Mouse (Mus musculus): Measurements from ENCODE around the gene Mettl25. TPM values are rescaled to one million over a fixed set of nuclear protein-coding genes. Genes with fewer than 3 reads are reported as not detected.

The Mettl25 gene
- polyA plus RNA-seq, 1 experiment, result 5.2 TPM

- Histone ChIP-seq H3K4me3 (ENCODE audit: control insufficient read depth, low read depth, low read length) (no peak overlapping the region), H3K27ac (ENCODE audit: control insufficient read depth, insufficient read depth, low read depth, low read length) (no peak overlapping the region), H3K36me3 (ENCODE audit: control insufficient read depth, insufficient read depth, low read length) (no peaks in the 10 kb centered on the region), H3K4me1 (ENCODE audit: control insufficient read depth, insufficient read depth, low read length) (no peaks in the 10 kb centered on the region), H3K27me3 (ENCODE audit: control insufficient read depth, insufficient read depth, low read length) (no peaks in the 10 kb centered on the region)
- TF ChIP-seq CTCF (IDR thresholded peaks at IDR 0.05; ENCODE audit: control insufficient read depth, insufficient read depth, insufficient replicate concordance, low read depth, low read length), result no peak
- no peak for TF ChIP-seq POLR2A (IDR thresholded peaks at IDR 0.05; ENCODE audit: control insufficient read depth, low read depth, low read length)
Observed at GRCm38 (mm10) chr10:105753831-105754605, 87.2 kb downstream of the Mettl25 start.

GRCm38 (mm10) chr10:105746019-105746418 is 95.2 kb downstream of the Mettl25 start:
- Histone ChIP-seq H3K27ac (ENCODE audit: control insufficient read depth, insufficient read depth, low read depth, low read length) (no peak overlapping the region), H3K27me3 (ENCODE audit: control insufficient read depth, insufficient read depth, low read length) (no peaks in the 10 kb centered on the region), H3K4me1 (ENCODE audit: control insufficient read depth, insufficient read depth, low read length) (no peaks in the 10 kb centered on the region), H3K36me3 (ENCODE audit: control insufficient read depth, insufficient read depth, low read length) (no peaks in the 10 kb centered on the region), H3K4me3 (ENCODE audit: control insufficient read depth, low read depth, low read length) (no peak overlapping the region)
- no peak for TF ChIP-seq CTCF (IDR thresholded peaks at IDR 0.05; ENCODE audit: control insufficient read depth, insufficient read depth, insufficient replicate concordance, low read depth, low read length)
- no peak for TF ChIP-seq POLR2A (IDR thresholded peaks at IDR 0.05; ENCODE audit: control insufficient read depth, low read depth, low read length)

GRCm38 (mm10) chr10:105741736-105742135 is 99.4 kb downstream of the Mettl25 start:
- H3K4me3 ChIP-seq (ENCODE audit: control insufficient read depth, low read depth, low read length), result no peak overlapping the region
- H3K27me3 ChIP-seq (ENCODE audit: control insufficient read depth, insufficient read depth, low read length), result no peaks in the 10 kb centered on the region
- no peaks in the 10 kb centered on the region for H3K4me1 ChIP-seq (ENCODE audit: control insufficient read depth, insufficient read depth, low read length)
- H3K27ac ChIP-seq (ENCODE audit: control insufficient read depth, insufficient read depth, low read depth, low read length), result no peak overlapping the region
- no peaks in the 10 kb centered on the region for H3K36me3 ChIP-seq (ENCODE audit: control insufficient read depth, insufficient read depth, low read length)
- TF ChIP-seq POLR2A (IDR thresholded peaks at IDR 0.05; ENCODE audit: control insufficient read depth, low read depth, low read length) (no peak), CTCF (IDR thresholded peaks at IDR 0.05; ENCODE audit: control insufficient read depth, insufficient read depth, insufficient replicate concordance, low read depth, low read length) (no peak)

GRCm38 (mm10) chr10:105738942-105739341 is 102.2 kb downstream of the Mettl25 start:
- H3K27me3 ChIP-seq (ENCODE audit: control insufficient read depth, insufficient read depth, low read length), result no peaks in the 10 kb centered on the region
- H3K27ac ChIP-seq (ENCODE audit: control insufficient read depth, insufficient read depth, low read depth, low read length), result no peak overlapping the region
- no peak overlapping the region for H3K4me3 ChIP-seq (ENCODE audit: control insufficient read depth, low read depth, low read length)
- no peaks in the 10 kb centered on the region for H3K36me3 ChIP-seq (ENCODE audit: control insufficient read depth, insufficient read depth, low read length)
- no peaks in the 10 kb centered on the region for H3K4me1 ChIP-seq (ENCODE audit: control insufficient read depth, insufficient read depth, low read length)
- TF ChIP-seq CTCF (IDR thresholded peaks at IDR 0.05; ENCODE audit: control insufficient read depth, insufficient read depth, insufficient replicate concordance, low read depth, low read length) (no peak), POLR2A (IDR thresholded peaks at IDR 0.05; ENCODE audit: control insufficient read depth, low read depth, low read length) (no peak)

- H3K4me1 ChIP-seq (ENCODE audit: control insufficient read depth, insufficient read depth, low read length), result no peaks in the 10 kb centered on the region
- TF ChIP-seq POLR2A (IDR thresholded peaks at IDR 0.05; ENCODE audit: control insufficient read depth, low read depth, low read length), result no peak
- no peak for TF ChIP-seq CTCF (IDR thresholded peaks at IDR 0.05; ENCODE audit: control insufficient read depth, insufficient read depth, insufficient replicate concordance, low read depth, low read length)
- no peak overlapping the region for H3K27ac ChIP-seq (ENCODE audit: control insufficient read depth, insufficient read depth, low read depth, low read length)
- no peaks in the 10 kb centered on the region for H3K36me3 ChIP-seq (ENCODE audit: control insufficient read depth, insufficient read depth, low read length)
- no peak overlapping the region for H3K4me3 ChIP-seq (ENCODE audit: control insufficient read depth, low read depth, low read length)
- H3K27me3 ChIP-seq (ENCODE audit: control insufficient read depth, insufficient read depth, low read length), result no peaks in the 10 kb centered on the region
Observed at GRCm38 (mm10) chr10:105727798-105728197, 113.4 kb downstream of the Mettl25 start.

GRCm38 (mm10) chr10:105727353-105727752 is 113.8 kb downstream of the Mettl25 start:
- H3K4me1 ChIP-seq (ENCODE audit: control insufficient read depth, insufficient read depth, low read length), result no peaks in the 10 kb centered on the region
- no peak overlapping the region for H3K27ac ChIP-seq (ENCODE audit: control insufficient read depth, insufficient read depth, low read depth, low read length)
- TF ChIP-seq CTCF (IDR thresholded peaks at IDR 0.05; ENCODE audit: control insufficient read depth, insufficient read depth, insufficient replicate concordance, low read depth, low read length) (no peak), POLR2A (IDR thresholded peaks at IDR 0.05; ENCODE audit: control insufficient read depth, low read depth, low read length) (no peak)
- H3K4me3 ChIP-seq (ENCODE audit: control insufficient read depth, low read depth, low read length), result no peak overlapping the region
- no peaks in the 10 kb centered on the region for H3K36me3 ChIP-seq (ENCODE audit: control insufficient read depth, insufficient read depth, low read length)
- H3K27me3 ChIP-seq (ENCODE audit: control insufficient read depth, insufficient read depth, low read length), result no peaks in the 10 kb centered on the region

GRCm38 (mm10) chr10:105714844-105715243 is 126.3 kb downstream of the Mettl25 start:
- H3K4me3 ChIP-seq (ENCODE audit: control insufficient read depth, low read depth, low read length), result no peak overlapping the region
- H3K4me1 ChIP-seq (ENCODE audit: control insufficient read depth, insufficient read depth, low read length), result no peaks in the 10 kb centered on the region
- H3K27ac ChIP-seq (ENCODE audit: control insufficient read depth, insufficient read depth, low read depth, low read length), result no peak overlapping the region
- no peak for TF ChIP-seq POLR2A (IDR thresholded peaks at IDR 0.05; ENCODE audit: control insufficient read depth, low read depth, low read length)
- no peaks in the 10 kb centered on the region for H3K36me3 ChIP-seq (ENCODE audit: control insufficient read depth, insufficient read depth, low read length)
- H3K27me3 ChIP-seq (ENCODE audit: control insufficient read depth, insufficient read depth, low read length), result no peaks in the 10 kb centered on the region
